Mouse (Mus musculus) heart, adult 2 months (tissue): ENCODE measurements around the gene Tnip2. TPM values are rescaled to one million over a fixed set of nuclear protein-coding genes. Genes with fewer than 3 reads are reported as not detected.

ENCODE experiments used
- DNase-seq, 2 experiments: peaks; one replicate each; pipeline ENCODE4 v3.0.0; 2021
- H3K27ac ChIP-seq: fragments of 200-600 bp; 2 replicates; pipeline ENCODE4 v1.8.1; 2022
- H3K27me3 ChIP-seq: fragments of 200-500 bp; 2 replicates; pipeline ENCODE4 v1.6.1; 2012; ENCODE audit warnings: mild to moderate bottlenecking, low read length, inconsistent platforms, mixed read lengths; ENCODE audit not compliant: control insufficient read depth, insufficient read depth
- H3K36me3 ChIP-seq: fragments of 200-500 bp; 2 replicates; pipeline ENCODE4 v1.6.1; 2012; ENCODE audit warnings: low read length, inconsistent platforms; ENCODE audit not compliant: control insufficient read depth, insufficient read depth
- H3K4me1 ChIP-seq: fragments of 200-500 bp; 2 replicates; pipeline ENCODE4 v1.6.1; 2011; ENCODE audit warnings: low read length; ENCODE audit not compliant: control insufficient read depth, insufficient read depth
- H3K4me3 ChIP-seq: fragments of 200-600 bp; 2 replicates; pipeline ENCODE4 v1.8.1; 2022
- H3K79me2 ChIP-seq: fragments of 200-500 bp; replicated peaks from 2 replicates; pipeline ENCODE4 v1.6.1; 2012; ENCODE audit warnings: mild to moderate bottlenecking, inconsistent platforms, low read length, moderate library complexity, mixed read lengths; ENCODE audit not compliant: control insufficient read depth, insufficient read depth
- H3K9ac ChIP-seq: fragments of 200-500 bp; 2 replicates; pipeline ENCODE4 v1.6.1; 2012; ENCODE audit warnings: low read depth, mild to moderate bottlenecking, control low read depth, inconsistent platforms, low read length, mixed read lengths
- CTCF ChIP-seq: fragments of 200-600 bp; IDR thresholded peaks from 2 replicates; pipeline ENCODE4 v1.8.1; 2022; ENCODE audit warnings: antibody characterized with exemption, mild to moderate bottlenecking, moderate library complexity
- EP300 ChIP-seq: fragments of 200-500 bp; IDR thresholded peaks from 2 replicates; pipeline ENCODE4 v1.6.1; 2011; ENCODE audit warnings: low read depth, low read length, control low read depth; ENCODE audit not compliant: insufficient read depth
- POLR2A ChIP-seq: fragments of 200-500 bp; IDR thresholded peaks from 2 replicates; pipeline ENCODE4 v1.6.1; 2011; ENCODE audit warnings: mild to moderate bottlenecking, low read depth, low read length, control low read depth; ENCODE audit not compliant: insufficient read depth
- WGBS: fragments of 180-500 bp; shearing (Covaris S2); methylation state at CpG from one replicate; pipeline ENCODE4 v1.1.7; 2018; 5-methylcytosine and 5-hydroxymethylcytosine counted together
- intact Hi-C: fragments of 180-260 bp; cut with DNase I; formaldehyde crosslinking; loops from one replicate; pipeline ENCODE4 v1.15.1; 2025
- polyA plus RNA-seq: library from polyadenylated mRNA; depleted of rRNA; stranded (reverse); fragments of >200 nt; gene quantifications from 2 replicates; pipeline ENCODE4 v1.2.3, GENCODE M21; 2012
- total RNA-seq, 2 experiments: library from RNA; stranded (reverse); gene quantifications; 2 replicates each; pipeline ENCODE4 v1.2.3; 2021

The Tnip2 gene
- total and polyA plus RNA-seq, 3 experiments: 5.9 to 12.5 (median 6.7) TPM

- 69% methylated on average over 6 of the region's 6 CpGs for WGBS
- no peak for DNase-seq
- H3K79me2 ChIP-seq: no peaks in the 10 kb centered on the region
- H3K9ac ChIP-seq: no peak overlapping the region
- TF ChIP-seq CTCF (no peak), EP300 (no peak), POLR2A (no peak)
- intact Hi-C loops: no loop called here
- H3K27ac ChIP-seq: no peak overlapping the region
- no peaks in the 10 kb centered on the region for H3K27me3 ChIP-seq
- H3K4me1 ChIP-seq: peaks cover 7% of the 10 kb centered on the region
- peaks cover 2% of the 10 kb centered on the region for H3K36me3 ChIP-seq
- no peak overlapping the region for H3K4me3 ChIP-seq
These were observed 24.9 kb downstream of the Tnip2 start for GRCm38 (mm10) chr5:34488741-34489417.

DNA sequence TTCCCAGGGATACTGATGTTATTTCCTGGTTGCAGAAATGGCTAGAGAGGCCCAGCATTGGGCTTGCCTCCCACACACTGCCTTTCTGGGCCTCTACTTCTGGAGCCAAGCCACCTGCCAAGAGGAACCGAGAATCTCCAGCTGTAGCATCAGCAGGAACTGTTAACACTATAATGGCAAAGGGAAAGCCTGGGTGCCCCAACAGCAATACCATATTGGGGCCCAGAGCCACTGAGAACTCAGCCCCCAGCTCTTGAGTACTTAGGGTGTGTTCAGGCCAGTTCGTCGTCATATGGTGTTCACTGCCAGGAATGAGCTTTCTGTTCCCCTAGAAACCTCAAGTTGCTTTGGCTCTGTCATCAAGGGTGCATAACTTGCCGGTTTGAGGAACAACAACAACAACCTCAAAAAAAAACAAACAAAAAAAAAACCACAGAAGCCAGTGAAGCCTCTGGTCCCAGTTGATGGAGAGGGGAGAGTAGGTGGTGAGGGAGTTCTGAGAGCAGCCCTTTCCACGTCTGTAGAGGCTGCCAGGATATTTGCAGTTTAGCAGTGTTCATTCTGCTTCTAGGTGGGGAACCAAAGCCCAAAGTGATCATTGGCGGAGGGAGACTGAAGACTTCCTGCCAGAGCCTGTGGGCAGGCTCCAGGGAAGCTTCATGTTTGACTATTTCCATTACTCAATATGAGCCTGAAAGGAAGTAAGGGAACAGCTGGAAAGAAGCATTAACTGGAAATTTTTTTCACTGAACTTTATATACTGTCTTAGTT, 26.3 kb downstream of the Tnip2 start:
- WGBS: 30% methylated on average over 6 of the region's 6 CpGs
- peak overlapping the region; percentile 59 for H3K27ac ChIP-seq
- H3K9ac ChIP-seq: no peak overlapping the region

GRCm38 (mm10) chr5:34485731-34486130, 28.1 kb downstream of the Tnip2 start:
- H3K9ac ChIP-seq: no peak overlapping the region
- H3K4me1 ChIP-seq: peaks cover 7% of the 10 kb centered on the region
- H3K27me3 ChIP-seq: no peaks in the 10 kb centered on the region
- H3K27ac ChIP-seq: no peak overlapping the region
- 86% methylated on average over 15 of the region's 15 CpGs for WGBS
- DNase-seq: no peak
- peaks cover 2% of the 10 kb centered on the region for H3K36me3 ChIP-seq
- no peaks in the 10 kb centered on the region for H3K79me2 ChIP-seq
- no peak for TF ChIP-seq EP300
- no peak overlapping the region for H3K4me3 ChIP-seq
- intact Hi-C loops: no loop called here

More for the DNA sequence above, 26.3 kb downstream of the Tnip2 start:
- DNase-seq: peak; percentile 57 to 69
- no peak overlapping the region for H3K4me3 ChIP-seq
- no peaks in the 10 kb centered on the region for H3K79me2 ChIP-seq
- H3K4me1 ChIP-seq: peaks cover 7% of the 10 kb centered on the region
- TF ChIP-seq POLR2A (0 out of 2 replicates have a peak, but pooled peaks have one; percentile 24), EP300 (no peak)
- intact Hi-C loops: no loop called here
- H3K27me3 ChIP-seq: no peaks in the 10 kb centered on the region
- peaks cover 2% of the 10 kb centered on the region for H3K36me3 ChIP-seq

DNA sequence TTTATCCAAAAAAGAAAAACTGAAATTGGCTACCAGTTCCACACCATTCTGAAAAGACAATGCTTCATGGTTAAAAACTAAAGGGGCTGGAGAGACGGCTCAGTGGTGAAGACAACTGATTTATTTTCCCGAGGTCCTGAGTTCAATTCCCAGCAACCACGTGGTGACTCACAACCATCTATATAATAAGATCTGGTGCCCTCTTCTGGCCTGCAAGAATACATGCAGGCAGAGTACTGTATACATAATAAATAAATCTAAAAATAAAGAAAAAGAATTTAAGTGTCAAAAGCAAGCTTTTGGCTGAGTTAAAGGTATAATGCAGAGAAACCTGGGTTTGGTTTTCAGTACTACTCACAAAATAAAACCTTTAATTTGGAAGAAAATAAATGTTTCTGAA, 32.9 kb downstream of the Tnip2 start:
- intact Hi-C loops: no loop called here
- H3K9ac ChIP-seq: no peak overlapping the region
- WGBS: 86% methylated on average over 3 of the region's 3 CpGs
- H3K27ac ChIP-seq: no peak overlapping the region
- no peak for DNase-seq
- peaks cover 2% of the 10 kb centered on the region for H3K36me3 ChIP-seq
- H3K79me2 ChIP-seq: no peaks in the 10 kb centered on the region
- no peaks in the 10 kb centered on the region for H3K27me3 ChIP-seq
- no peak for TF ChIP-seq EP300
- TF ChIP-seq CTCF: peak; percentile 61
- TF ChIP-seq POLR2A: no peak
- no peak overlapping the region for H3K4me3 ChIP-seq
- H3K4me1 ChIP-seq: no peaks in the 10 kb centered on the region

GRCm38 (mm10) chr5:34468039-34468775, 45.6 kb downstream of the Tnip2 start:
- no peak overlapping the region for H3K9ac ChIP-seq

GRCm38 (mm10) chr5:34466648-34467047, 47.1 kb downstream of the Tnip2 start:
- intact Hi-C loops: no loop called here
- H3K36me3 ChIP-seq: peaks cover 8% of the 10 kb centered on the region
- no peak overlapping the region for H3K27ac ChIP-seq
- H3K27me3 ChIP-seq: no peaks in the 10 kb centered on the region
- no peak for TF ChIP-seq POLR2A
- 87% methylated on average over 2 of the region's 2 CpGs for WGBS
- no peak overlapping the region for H3K9ac ChIP-seq
- no peaks in the 10 kb centered on the region for H3K4me1 ChIP-seq
- no peak for DNase-seq
- no peaks in the 10 kb centered on the region; the same call in 1 of the 2 replicates for H3K79me2 ChIP-seq
- H3K4me3 ChIP-seq: no peak overlapping the region

More at GRCm38 (mm10) chr5:34468039-34468775, 45.6 kb downstream of the Tnip2 start:
- intact Hi-C loops: no loop called here
- 100% methylated on average over 2 of the region's 2 CpGs for WGBS
- H3K27me3 ChIP-seq: no peaks in the 10 kb centered on the region
- no peak overlapping the region for H3K27ac ChIP-seq
- no peak for TF ChIP-seq POLR2A
- no peak for TF ChIP-seq CTCF
- no peak for TF ChIP-seq EP300
- H3K4me3 ChIP-seq: no peak overlapping the region
- no peaks in the 10 kb centered on the region; the same call in 1 of the 2 replicates for H3K79me2 ChIP-seq
- H3K36me3 ChIP-seq: peaks cover 8% of the 10 kb centered on the region
- no peaks in the 10 kb centered on the region for H3K4me1 ChIP-seq
- DNase-seq: no peak
